Mouse (Mus musculus): ENCODE data around the gene Tk1. TPM values are rescaled to one million over a fixed set of nuclear protein-coding genes. Genes with fewer than 3 reads are reported as not detected.
"Not testable (repeated sequence)": the region's sequence is repeated elsewhere in the genome, so short reads cannot be mapped to it uniquely, and the experiment has no call there.

Gene Tk1
- total RNA-seq, 4 experiments from 2014 or later = 0.78 to 3.2 (median 2.3) TPM

DNA sequence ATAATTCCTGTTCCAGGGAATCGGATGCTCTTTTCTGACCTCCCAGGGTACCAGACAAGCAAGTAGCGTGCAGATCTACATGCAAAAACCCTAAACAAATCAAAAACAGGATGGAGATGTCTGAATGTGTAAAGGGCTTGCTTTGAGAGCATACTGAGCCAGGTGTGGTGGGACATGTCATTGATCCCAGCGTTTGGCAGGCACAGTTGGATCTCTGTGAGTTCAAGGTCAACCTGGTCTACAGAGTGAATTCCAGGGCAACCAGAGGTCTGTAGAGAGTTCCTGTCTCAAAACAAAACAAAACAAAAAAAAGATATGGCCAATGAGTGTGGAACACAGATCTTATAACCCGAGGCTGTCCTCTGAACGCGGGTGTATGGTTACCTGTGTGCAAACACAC, 2.5 kb downstream of the Tk1 start:
- no peak for DNase-seq (ENCODE audit: low spot score)

DNA sequence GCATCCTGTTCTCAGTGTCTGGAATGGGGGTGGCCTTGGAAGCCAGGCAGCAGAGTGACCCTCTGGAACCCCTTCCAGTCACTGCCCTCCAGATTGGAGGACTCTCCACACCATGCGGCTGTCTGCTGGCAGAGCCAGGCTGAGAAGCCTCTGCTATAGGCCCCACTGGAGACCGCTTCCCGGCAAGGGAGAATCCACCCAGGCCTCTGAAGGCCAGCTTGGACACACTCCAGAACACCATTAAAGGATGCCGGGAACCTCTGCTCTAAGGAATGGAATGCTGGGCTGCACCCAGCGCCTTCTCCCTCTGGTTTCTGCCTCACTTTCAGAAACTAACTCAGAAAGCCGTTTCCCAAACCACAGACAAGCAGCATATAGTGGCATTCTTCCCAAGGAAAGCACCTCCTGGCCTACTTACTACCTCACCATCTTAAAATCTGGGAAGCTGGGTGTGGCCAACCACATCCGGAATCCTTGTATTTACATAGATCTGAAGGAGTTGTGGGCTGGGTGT, 3.1 kb downstream of the Tk1 start:
- no peak for DNase-seq (ENCODE audit: low spot score)

DNA sequence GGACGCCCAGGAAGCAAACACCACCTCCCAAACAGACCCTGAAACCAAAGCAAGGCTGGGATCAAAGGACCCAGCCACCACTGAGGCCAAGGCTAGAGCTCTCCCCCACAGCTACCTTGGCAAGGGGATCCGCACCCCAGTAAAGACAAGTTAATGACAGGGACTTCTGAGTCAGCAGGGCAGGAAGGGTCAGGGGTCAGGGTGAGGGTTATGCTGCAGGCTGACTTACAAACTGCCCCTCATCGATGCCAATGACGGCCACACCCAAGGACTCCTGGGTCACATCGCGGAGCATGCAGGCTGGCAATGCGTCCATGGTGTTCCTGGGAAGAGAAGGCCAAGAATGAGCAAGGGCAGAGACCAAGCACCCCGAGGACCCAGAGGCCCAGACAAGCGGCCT, 4.0 kb downstream of the Tk1 start:
- DNase-seq (ENCODE audit: low spot score) = no peak

DNA sequence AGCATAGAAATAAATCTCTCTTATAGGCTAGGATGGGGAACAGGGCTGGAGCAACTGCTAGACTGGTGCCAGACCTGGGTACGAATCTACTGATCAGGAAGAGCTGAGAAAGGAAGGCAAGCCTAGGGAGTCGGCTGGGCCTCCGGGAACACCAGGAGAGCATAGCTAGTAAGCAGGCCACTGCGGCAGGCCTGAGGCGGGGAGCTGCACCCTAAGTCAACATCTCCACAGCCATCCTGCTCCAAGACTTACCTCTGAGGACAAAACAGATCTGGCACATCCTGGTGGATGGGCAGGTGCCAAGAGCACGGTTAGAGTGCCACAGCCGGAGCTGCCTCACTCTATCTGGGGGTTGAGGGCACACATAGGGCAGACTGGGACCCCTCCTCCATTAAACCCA, 5.7 kb downstream of the Tk1 start:
- DNase-seq (ENCODE audit: low spot score) = no peak

DNA sequence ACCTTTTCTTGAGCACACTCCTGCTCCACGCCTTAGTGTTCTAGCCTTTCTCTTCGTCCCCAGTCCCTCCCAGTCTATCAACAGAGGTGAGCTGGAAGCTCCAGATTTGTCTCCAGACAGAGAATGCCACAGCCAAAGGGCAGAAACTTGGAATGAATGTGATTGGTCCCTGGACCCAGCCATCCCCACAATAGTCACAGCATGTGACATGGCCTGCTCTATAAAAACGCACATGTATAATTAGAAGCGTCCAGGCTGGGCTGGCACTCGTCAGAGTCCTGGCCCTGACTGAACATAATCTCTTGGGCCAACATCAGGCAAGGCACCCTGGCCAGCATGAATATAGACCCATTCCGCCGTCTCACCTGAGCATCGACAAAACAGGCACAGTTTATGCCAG, 6.8 kb downstream of the Tk1 start:
- peak; percentile 74 for DNase-seq (ENCODE audit: low spot score)

DNA sequence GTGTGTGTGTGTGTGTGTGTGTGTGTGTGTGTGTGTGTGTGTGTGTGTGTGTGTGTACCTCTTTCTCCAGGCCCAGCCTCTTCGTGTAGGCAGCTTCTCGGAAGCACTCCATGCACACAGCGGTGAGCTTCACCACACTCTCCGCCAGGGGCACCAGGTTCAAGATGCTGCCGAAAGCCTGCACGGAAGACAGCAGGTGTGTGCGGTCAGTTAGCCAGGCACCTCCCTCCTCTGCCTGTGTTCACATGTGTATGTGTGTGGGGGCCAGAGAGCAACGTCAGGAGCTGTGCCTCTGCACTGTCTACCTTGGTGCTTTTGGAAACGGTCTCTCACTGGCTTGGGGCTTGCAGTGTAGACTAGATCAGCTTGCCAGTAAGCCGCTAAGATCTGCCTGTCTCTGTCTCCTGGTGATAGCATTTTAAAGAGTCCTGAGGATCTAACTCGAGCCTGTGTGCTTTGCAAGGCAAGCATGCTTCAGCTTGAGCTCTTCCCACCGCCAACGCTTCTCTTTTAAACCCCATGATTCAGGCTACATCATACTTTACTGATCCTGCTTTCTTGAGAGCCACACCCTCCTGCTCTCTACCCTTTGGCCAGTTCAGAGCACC, 9.4 kb downstream of the Tk1 start:
- no peak for DNase-seq (ENCODE audit: low spot score)

DNA sequence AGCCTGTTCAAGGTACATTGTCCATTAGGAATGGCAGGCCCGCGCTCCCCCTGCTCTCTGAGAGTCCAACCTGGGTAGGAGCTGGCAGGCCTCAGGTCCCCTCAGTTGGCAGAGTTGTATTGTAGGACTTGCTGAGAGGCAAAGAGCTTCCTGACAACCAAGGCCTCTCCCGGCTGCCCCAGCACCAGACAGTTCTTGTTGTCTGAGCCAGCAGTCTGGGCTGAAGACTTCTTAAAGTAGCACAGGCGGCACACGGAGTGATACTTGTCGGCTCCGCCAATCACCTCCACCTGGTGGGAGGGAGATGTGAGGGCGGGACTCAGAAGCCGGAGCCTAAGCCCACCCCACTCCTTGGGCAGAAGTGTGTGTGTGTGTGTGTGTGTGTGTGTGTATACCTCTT, 10.0 kb downstream of the Tk1 start:
- not testable (repeated sequence) for DNase-seq (ENCODE audit: low spot score)

DNA sequence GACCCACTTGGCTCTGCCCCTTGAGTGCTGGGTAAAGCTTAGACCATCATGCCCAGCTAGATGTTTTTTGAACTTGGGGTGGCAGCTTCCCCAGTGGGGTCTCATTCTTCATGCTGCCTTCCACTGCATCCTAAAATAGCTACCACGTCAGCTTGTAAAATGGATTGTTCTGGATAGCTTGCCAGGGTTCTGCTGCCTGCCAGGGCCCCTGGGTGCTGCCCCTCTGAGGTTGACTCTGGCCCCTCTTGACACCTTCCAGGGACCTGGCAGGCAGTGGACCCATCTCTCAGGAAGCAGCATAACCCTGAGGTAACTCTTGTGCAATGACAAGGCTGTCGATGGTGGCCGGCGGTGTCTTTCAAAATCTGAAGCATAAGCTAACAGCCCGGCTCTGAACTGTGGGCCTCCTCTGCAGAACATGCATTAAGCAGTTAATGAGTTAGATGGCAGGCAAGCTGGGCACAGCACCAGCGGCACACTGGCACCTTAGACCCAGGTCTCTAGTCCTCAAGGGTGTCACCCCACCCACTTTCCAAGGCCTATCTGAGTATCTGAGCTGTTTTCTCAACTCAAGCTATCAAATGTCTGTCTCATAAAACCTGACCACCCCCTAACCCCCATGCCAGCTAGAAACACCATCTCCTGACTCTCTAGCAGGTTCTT, 11.1 kb downstream of the Tk1 start:
- DNase-seq (ENCODE audit: low spot score) = no peak

DNA sequence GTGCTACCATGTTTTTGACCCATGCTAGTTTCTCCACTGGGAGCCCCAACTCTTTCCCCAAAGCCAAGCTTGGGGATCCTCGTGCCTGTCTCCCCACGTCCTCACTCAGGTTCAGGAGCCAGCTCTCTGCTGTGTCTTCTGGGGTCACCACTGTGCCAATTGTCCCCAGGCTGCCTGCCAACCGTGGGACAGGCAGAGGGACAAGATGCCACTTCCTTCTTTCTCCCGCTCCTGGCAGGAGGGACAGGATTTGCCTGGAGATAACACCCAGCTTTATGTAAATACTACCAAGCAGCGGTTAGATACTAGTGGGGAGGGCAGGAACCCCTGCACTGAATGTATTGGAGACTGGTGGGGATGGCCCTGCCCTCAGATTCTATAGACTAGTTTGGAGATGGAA, 12.0 kb downstream of the Tk1 start:
- no peak for DNase-seq (ENCODE audit: low spot score)

DNA sequence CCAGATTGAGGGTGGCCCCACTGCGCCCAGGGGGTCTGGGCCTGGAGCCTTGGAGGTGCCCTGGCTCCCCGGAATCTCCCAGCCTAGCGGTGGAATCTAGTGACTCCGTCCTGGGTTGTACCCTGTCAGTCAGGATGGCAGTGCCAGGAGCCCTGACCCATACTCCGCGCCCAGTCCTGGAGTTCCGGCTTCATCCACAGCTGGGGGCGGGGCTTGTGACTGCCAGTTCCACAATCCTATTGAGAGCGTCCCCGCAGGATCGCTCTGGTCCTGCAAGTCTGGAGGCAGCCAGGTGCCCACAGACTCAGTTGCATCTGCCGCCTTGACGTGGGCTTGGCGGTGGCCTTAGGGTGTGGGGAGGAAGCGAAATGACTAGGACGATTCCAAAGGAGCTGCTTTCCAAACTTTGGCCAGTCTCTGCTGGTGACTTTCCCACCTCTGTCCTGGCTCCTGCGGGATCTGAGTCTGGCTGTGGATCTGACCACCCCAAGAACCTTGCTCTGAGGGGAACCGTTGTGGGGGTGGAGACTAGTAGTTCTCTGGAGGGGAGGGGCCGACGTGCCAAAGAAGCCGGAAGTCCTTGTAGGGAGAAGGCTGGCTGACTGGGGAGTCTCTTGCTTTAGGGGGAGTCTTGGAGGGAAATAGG, 15.4 kb downstream of the Tk1 start:
- peak; percentile 86 for DNase-seq (ENCODE audit: low spot score)

DNA sequence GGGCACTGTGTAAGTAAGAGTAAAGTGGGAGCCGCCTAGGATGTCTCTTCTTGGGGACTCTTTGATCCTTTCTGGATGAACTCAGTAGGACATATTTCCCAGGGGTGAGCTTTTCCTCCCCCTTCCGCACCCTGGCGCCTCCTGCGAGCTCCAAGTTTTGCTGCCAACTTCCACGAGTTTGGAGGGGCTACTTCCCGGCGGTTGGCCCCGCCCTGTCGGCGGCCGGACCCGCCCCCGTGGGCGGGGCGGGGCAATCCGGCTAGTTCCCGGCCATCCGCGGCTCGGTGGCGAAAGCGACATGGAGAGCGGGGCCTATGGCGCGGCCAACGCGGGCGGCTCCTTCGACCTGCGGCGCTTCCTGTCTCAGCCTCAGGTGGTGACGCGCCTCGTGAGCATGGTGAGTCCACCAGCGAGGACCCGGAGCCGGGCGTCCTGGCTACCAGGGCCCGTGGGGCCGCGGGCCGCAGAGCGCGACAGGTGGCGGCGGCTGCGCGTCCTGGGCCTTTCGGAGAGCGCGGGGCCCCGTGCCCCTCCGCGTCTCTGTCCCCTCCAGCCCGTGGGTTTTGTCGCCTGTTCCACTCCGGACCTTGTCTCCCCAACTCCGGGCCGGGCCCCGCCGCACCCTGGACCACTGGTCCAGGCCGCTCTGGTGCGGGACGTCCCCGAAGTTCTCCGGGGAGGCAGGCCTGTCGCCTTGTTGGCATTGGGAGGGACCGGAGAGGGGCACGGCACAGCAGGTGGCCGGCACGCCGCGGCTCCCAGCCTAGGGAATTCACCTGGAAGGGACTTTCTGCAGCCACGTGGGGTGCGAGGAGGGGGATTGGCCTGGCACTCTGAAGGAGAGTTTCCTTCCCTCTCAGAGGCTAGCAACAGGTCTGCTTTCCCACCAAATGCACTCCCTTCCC, 16.2 kb downstream of the Tk1 start, which contains the start of the genes Gm20708 and Syngr2:
TSS of gene Gm20708 (plus strand) at position 262 of the 905 bp plus-strand sequence.
TSS of gene Syngr2 (plus strand) at position 262 of the 905 bp plus-strand sequence.
- peak; percentile 68 for DNase-seq (ENCODE audit: low spot score)

DNA sequence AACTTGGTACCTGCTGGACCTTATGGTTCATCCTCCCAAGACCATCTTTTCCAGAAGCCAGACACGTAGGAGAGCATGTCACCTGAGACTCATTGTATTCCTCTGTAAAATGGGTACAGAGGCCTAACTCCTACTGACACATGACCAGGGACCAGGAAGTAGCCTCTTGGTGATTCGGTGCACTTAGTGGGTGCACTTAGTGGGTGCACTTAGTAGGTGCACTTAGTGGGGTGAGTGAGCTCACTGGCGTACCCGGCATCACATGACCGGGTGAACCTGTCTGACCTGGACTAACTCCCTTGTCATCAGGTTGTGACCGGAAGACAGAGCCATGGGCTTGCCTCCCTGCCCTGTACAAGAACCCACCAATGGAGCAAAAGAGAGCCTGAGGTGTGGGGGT, 19.1 kb downstream of the Tk1 start:
- no peak for DNase-seq (ENCODE audit: low spot score)

DNA sequence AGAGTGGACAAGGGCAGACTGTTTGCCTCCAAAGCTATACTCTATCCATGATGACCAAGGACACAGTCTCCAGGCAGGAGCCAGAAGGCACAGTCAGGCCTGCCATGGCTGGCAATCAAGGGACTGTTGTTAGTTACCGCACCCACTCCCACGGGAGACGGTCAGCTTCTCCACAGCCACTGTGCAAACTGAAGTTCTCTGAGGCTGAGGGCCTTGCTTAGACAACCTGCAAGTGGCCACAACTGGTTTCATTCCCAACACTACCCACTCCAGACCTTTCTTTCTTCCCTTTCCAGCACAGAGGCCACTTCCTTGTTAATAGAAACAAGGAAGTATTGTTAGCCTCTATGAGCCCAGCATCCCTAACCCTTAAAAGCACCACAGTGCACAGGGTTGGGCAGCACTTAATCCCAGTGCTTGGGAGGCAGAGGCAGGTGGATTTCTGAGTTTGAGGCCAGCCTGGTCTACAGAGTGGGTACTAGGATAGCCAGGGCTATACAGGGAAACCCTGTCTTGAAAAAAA, 22.7 kb downstream of the Tk1 start:
- DNase-seq (ENCODE audit: low spot score) = no peak

DNA sequence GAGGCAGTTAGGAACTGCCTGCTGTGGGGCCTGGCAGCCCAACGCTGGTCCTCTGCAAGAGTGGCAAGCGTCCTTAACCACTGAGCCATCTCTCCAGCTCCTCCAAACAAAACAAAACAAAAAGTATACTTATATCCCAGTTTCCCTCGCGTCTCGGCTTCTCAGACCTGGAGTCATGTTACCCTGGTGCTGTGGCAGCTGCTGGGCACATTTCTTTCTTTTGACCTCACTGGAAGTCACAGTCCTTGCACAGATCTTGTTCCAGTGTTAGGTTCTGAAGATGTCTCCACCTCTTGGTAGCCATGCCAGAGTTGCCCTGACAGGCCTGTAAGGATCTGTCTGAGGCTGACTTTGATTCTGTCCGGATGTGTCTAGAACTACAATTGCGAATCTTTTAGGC, 24.2 kb downstream of the Tk1 start:
- no peak for DNase-seq (ENCODE audit: low spot score)

DNA sequence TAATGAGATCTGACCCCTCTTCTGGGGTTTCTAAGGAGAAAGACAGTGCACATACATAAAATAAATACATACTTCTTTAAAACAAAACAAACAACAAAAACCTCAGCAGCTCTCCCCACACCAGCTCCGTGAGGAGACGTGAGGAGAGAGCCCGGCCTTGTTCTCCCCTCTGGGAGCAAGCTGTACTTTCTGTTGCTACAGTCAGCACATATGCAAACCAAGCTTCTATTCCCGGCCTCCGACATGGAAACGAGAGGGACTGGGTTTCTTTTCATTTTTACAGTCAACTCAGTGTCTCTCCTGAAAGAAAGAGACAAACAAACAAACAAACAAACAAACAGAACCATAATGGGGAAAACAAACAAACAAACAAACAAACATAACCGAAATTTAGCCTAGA, 25.9 kb downstream of the Tk1 start:
- DNase-seq (ENCODE audit: low spot score) = no peak

DNA sequence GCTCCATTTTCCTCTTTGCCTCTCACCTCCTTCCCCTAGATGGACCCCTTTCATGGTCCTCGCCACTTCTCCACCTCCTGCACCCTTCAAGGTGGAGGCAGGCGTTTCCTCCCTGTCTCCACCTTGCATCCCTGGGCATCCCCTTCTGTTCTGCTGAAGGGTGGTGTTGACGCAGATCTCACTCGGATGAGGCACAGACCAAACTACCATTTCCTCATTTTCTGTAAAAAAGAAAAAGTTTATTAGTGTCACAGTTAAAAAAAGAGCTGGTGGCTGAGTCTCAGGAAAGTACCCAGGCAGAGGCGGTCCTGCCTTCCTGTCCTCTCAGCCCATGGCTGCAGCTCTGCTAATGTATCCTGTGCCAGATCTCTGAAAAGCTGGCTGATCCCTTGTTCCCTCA, 26.7 kb downstream of the Tk1 start:
- no peak for DNase-seq (ENCODE audit: low spot score)

DNA sequence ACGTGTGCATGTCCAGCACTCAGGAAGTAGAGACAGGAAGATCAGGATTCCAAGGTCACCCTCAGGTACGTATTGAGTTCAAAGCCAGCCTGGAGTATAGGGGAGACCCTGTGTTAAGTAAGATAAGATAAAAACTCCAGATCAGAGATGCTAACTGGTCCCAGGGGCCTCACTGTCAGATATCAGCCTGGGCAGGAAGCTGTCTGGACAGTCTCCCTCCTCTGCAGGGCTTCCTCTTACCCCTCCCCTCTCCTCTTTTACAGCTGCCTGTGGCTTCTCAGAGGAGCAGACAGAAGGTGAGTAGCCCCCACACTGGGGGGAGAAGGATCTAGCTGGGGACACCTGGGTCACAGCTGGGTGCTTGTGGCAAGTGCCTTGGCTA, 27.7 kb downstream of the Tk1 start:
- DNase-seq (ENCODE audit: low spot score) = no peak

DNA sequence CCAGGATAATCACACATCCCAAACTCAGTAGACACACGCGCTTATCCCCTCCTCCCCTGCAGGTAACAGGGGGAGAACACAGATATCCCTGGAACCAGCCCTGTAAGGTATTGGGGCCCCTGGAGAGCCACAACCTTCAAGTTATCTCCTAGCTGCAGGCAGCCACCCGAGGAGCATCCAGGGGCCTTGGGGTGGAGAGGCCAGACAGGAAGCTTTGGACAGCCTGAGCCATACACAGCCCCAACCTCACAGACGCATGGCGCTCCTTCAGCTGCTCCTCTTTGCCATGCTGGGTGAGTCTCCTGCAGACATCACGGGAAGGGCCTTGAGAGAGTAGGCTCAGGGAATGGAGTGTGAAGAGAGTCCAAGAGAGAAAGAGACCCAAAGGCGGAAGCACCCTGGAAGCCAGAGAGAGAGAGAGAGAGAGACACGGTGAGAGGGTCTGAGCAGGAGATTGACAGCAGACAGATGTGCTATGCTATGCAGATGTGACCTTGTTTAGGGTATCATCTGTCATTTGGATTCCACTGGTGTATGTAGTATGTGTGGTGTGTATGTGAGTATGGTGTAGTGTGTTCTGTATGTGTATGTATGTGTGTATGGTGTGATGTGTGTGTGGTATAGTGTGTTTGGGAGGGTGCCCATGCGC, 28.3 kb downstream of the Tk1 start, which contains the start of gene 6030468B19Rik:
TSS of gene 6030468B19Rik (plus strand) at position 150 of the 649 bp plus-strand sequence.
- no peak for DNase-seq (ENCODE audit: low spot score)

DNA sequence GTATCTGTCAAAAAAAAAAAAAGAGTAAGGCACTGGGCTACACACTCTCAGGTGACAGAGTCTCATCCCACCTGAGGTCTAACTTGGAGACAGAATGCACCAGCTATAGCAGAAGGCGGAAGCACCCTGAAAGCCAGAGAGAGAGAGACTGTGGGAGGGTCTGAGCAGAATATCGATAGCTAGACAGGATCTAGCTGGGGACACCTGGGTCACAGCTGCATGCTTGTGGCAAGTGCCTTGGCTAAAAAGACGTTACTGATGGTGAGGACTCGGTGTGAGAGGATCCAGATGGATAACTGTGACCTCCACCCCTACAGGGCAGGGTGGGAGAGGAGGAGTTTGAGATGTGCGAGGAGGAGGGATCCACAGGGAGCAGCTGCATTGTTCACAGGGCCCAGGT, 28.9 kb downstream of the Tk1 start:
- no peak for DNase-seq (ENCODE audit: low spot score)

DNA sequence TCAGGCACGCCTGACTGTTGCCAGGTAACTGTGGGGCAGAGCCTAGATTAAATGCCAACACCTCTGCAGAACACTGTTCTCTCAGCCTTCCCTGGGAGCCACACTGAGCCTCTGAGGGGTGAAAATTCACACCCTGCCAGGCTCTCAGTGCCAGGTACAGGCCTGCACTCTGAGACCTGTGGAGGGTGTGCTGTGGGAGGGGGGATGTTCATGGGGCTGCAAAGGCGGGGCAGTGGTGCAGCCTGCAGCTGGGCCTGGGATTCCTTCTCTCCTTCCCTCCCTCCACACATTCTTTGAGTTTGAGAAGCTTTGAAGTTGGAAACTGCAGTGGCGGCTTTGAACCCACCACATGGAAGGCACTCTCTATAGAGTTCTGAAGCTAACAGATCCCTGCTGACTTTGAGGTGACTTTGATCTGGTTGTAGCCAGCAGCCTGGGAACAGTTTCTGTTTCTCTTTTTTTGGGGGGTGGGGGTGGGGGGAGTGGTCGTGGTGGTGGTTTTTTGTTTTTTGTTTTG, 31.8 kb downstream of the Tk1 start:
- DNase-seq (ENCODE audit: low spot score) = no peak

All from heart, adult 8-10 months (tissue).